Mouse (Mus musculus): ENCODE results near the gene Vps52. TPM values are rescaled to one million over a fixed set of nuclear protein-coding genes. Genes with fewer than 3 reads are reported as not detected.

Gene Vps52
- total and polyA plus RNA-seq, 3 experiments = 34.3 to 73.6 (median 39.9) TPM

DNA sequence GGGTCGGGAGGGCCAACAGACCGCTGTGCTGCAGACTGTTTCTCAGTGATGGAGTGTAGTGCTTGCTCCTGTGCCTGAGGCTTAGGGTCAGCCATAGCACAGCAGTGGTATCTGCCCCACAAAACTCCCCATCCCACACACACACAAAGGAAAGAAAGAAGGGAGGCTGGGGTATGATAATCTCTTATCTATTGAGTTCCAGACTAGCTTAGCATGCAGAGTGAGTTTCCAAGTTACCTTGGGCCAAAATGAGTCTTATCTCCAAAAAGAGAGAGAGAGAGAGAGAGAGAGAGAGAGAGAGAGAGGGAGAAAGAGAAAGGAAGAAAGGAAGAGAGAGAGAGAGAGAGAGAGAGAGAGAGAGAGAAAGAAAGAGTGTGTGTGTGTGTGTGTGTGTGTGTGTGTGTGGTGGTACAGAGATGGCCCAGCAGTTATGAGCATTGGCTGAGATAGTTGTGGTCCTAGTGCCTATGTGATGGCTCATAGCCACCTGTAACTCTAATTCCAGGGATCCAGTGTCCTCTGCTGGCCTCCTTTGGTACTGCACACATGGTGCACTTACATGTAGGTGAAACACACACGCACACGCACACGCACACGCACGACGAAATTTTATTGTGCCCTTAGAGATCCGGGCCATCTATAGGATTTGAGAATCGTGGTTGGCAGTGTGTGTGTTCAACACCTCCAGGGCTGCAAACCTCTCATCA, 30.9 kb upstream of the Vps52 start:
- H3K9ac ChIP-seq (ENCODE audit: insufficient read depth, low read depth) = no peak overlapping the region
- H3K4me2 ChIP-seq (ENCODE audit: insufficient read depth, low read depth, poor library complexity, severe bottlenecking) = no peak overlapping the region
- peaks cover 24% of the 10 kb centered on the region for H3K79me2 ChIP-seq (replicated peaks; ENCODE audit: control insufficient read depth, extremely low read depth, insufficient read depth, poor library complexity, severe bottlenecking)
- H3K27me3 ChIP-seq (replicated peaks) = no peaks in the 10 kb centered on the region
- in situ Hi-C loops (cut with MboI; ENCODE audit: low pct_ligation_motif_present, low pct_unique_long_range_greater_than_20kb, low sequenced_read_pairs) (no loop called here), dilution Hi-C loops (cut with MboI; ENCODE audit: extremely low pct_ligation_motif_present, extremely low pct_unique_long_range_greater_than_20kb, low sequenced_read_pairs) (no loop called here)
- peak; percentile 75 for DNase-seq (ENCODE audit: extremely low read depth)
- peaks cover 3% of the 10 kb centered on the region for H3K9me3 ChIP-seq (replicated peaks; ENCODE audit: low read length)
- TF ChIP-seq CTCF (conservative IDR thresholded peaks at IDR 0.05 in 1 of 2, IDR thresholded peaks at IDR 0.05 in 1 of 2; ENCODE audit: low read depth in 2 of 2, low read length in 2 of 2) = peak; percentile 39 to 69; a peak in 3 of 4 replicates
- no peak for TF ChIP-seq ZKSCAN1 (IDR thresholded peaks at IDR 0.05; ENCODE audit: borderline replicate concordance, low read depth, low read length)
- peak; percentile 55 for TF ChIP-seq SMC3 (IDR thresholded peaks at IDR 0.05; ENCODE audit: low read depth, low read length)
- TF ChIP-seq E2F4 (IDR thresholded peaks at IDR 0.05; ENCODE audit: insufficient replicate concordance, low read depth, low read length) = no peak
- no peak for TF ChIP-seq UBTF (IDR thresholded peaks at IDR 0.05; ENCODE audit: low read depth, low read length)
- no peak for TF ChIP-seq MYC (IDR thresholded peaks at IDR 0.05; ENCODE audit: low read depth, low read length)
- no peak for TF ChIP-seq TCF12 (IDR thresholded peaks at IDR 0.05; ENCODE audit: low read depth, low read length)
- TF ChIP-seq ETS1 (conservative IDR thresholded peaks at IDR 0.05; ENCODE audit: low read depth, low read length) = no peak
- TF ChIP-seq CHD2 (IDR thresholded peaks at IDR 0.05; ENCODE audit: low read length) = no peak
- TF ChIP-seq POLR2AphosphoS2 (IDR thresholded peaks at IDR 0.05; ENCODE audit: low read depth, low read length) = no peak
- no peak for TF ChIP-seq GABPA (IDR thresholded peaks at IDR 0.05; ENCODE audit: insufficient replicate concordance, low read depth, low read length)
- no peak for TF ChIP-seq KAT2A (IDR thresholded peaks at IDR 0.05; ENCODE audit: insufficient replicate concordance, low read length)
- TF ChIP-seq RAD21 (IDR thresholded peaks at IDR 0.05; ENCODE audit: low read depth, low read length) = peak; percentile 56
- TF ChIP-seq EP300 (IDR thresholded peaks at IDR 0.05; ENCODE audit: low read length) = no peak
- no peak for TF ChIP-seq MAFK (IDR thresholded peaks at IDR 0.05; ENCODE audit: insufficient replicate concordance, low read length)
- TF ChIP-seq MAX (IDR thresholded peaks at IDR 0.05; ENCODE audit: low read length) = no peak
- no peak for TF ChIP-seq ZNF384 (IDR thresholded peaks at IDR 0.05; ENCODE audit: low read depth, low read length)
- no peak for TF ChIP-seq HCFC1 (IDR thresholded peaks at IDR 0.05; ENCODE audit: low read depth, low read length)
- TF ChIP-seq USF1 (IDR thresholded peaks at IDR 0.05; ENCODE audit: low read depth, low read length) = no peak
- TF ChIP-seq MAZ (IDR thresholded peaks at IDR 0.05; ENCODE audit: low read depth, low read length) = no peak
- TF ChIP-seq POLR2A (IDR thresholded peaks at IDR 0.05; ENCODE audit: low read depth, low read length) = no peak
- TF ChIP-seq JUN (IDR thresholded peaks at IDR 0.05; ENCODE audit: insufficient read depth, low read depth, low read length) = no peak
- H3K4me1 ChIP-seq (ENCODE audit: control insufficient read depth in 1 of 2, insufficient read depth in 2 of 2) = peaks cover 5 to 24% of the 10 kb centered on the region in 2 experiments; a peak in 3 of 4 replicates
- peaks cover 61 to 78% of the 10 kb centered on the region in 2 experiments for H3K36me3 ChIP-seq (replicated peaks in 1 of 2; ENCODE audit: control insufficient read depth in 1 of 2, insufficient read depth in 1 of 2, low read length in 1 of 2)
- no peak overlapping the region for H3K27ac ChIP-seq (ENCODE audit: insufficient read depth, low read depth)
- H3K4me3 ChIP-seq (replicated peaks in 1 of 3; ENCODE audit: low read depth in 2 of 3, low read length in 2 of 3, poor library complexity in 1 of 3) = no peak overlapping the region

All from CH12.LX (cell line).